Mouse (Mus musculus) heart, adult 8-10 months (tissue): ENCODE data around the gene Yes1. TPM values are rescaled to one million over a fixed set of nuclear protein-coding genes. Genes with fewer than 3 reads are reported as not detected.
"Not testable (repeated sequence)": the region's sequence is repeated elsewhere in the genome, so short reads cannot be mapped to it uniquely, and the experiment has no call there.

Experiments
- DNase-seq: peaks from one replicate; pipeline ENCODE4 v3.0.0; 2022; ENCODE audit warnings: low spot score
- total RNA-seq, 4 experiments: library from RNA; stranded (reverse); gene quantifications; 2 replicates each; pipeline ENCODE4 v1.2.4; 2022

Yes1 gene
- total RNA-seq, 4 experiments from 2014 or later: 14.7 to 19.0 (median 17.0) TPM

GRCm38 (mm10) chr5:32706226-32706780, 95.3 kb downstream of the Yes1 start:
- DNase-seq: no peak

- DNase-seq: no peak
Observed at GRCm38 (mm10) chr5:32711485-32711884, 100.5 kb downstream of the Yes1 start.

DNA sequence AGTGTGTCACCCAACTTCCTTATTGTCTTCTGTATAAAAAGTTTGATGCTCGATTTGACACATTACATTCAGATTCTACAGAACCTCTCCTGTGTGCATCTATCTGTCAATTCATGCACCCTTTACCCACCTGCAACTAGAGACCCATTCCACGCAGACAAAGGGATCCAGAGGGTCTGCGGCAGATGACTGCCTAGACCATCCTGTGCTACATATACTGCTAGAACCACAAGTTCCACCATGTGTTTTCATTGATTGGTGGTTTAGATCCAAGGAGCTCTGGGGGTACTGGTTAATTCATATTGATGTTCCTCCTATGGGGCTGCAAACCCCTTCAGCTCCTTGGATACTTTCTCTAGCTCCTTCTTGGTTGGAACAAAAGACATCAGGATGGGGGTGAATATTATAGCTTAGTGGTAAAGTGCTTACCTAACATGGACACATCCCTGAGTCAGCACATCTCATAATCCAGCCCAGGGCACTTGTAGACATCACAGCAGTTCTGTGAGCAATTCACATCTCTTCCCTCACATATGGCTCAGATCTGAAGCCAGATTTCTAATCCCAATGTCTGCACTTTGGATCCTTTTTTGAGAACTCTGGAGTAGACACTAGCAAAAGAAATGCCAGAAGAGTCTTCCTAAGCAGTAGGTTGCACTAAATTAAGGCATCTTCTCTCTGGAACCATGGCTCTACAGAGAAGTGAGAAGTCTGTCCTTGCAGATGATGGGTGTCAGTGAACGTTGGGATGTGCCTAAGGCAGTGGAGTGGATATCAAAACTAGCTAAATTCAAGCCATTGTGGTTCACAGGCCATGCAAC, 101.5 kb downstream of the Yes1 start:
- no peak for DNase-seq

DNA sequence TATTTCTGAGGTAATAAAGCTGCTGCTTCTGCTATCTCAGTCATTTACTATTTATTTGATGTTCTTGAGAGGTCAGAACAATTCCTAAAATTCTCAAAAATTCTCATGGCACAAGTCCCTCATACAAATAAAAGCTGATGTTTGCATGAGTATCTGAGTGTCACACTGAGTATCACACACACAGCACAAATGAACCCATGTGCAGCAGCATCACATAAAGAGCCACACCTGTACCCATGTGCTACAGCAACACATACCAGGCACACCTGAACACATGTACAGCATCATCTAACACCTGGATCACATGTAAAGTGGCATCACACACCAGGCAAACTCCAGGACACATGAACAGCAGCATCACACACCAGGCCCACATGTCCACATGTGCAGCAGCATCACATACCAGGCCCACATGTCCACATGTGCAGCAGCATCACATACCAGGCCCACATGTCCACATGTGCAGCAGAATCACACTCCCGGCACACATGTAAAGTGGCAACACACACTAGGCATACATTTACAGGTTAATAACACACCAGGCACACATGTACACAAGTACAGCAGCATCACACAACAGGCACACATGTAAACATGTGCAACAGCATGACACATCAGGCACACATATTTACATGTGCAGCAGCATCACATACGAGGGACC, 102.2 kb downstream of the Yes1 start:
- DNase-seq: no peak

GRCm38 (mm10) chr5:32713703-32714467, 102.9 kb downstream of the Yes1 start:
- DNase-seq: peak; percentile 93

DNA sequence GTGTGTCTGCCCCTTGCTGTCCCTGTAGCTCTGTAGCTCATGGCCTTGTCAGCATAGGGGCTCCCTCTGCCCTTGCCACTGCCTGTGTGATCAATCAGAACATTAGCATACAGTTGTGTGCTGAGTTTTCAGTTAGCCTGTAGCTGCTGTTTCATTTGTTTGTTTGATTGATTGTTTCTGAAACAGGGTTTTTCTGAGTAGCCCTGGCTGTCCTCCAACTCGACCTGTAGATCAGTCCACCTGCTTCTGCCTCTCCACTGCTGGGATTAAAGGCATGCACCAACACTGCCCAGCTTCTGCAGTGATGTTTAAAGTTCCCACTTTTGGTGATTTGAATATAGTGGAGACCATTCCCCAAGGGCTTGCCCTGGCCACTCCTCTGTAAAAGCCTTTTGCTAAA, 106.8 kb downstream of the Yes1 start:
- no peak for DNase-seq

DNA sequence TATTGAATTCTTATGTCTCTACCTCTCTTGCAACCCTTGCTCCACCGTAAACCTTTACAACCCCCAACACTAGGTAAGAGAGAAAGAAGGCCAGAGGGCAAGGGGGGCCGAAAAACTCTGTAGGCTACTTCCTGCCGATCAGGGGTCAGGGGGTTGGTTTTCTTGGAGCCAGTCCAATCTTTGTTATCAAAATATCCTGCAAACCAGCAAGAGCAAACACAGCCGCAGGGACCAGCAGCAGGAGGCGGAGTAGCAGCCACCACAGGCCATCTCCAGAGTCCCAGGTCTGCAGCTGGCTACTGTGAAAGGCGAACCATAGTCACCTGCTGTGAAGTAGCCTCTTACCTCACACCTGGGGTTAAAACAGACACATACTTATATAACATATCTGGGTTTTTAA, 107.9 kb downstream of the Yes1 start:
- DNase-seq: no peak

- DNase-seq: no peak
Observed at GRCm38 (mm10) chr5:32720416-32720815, 109.4 kb downstream of the Yes1 start.

DNA sequence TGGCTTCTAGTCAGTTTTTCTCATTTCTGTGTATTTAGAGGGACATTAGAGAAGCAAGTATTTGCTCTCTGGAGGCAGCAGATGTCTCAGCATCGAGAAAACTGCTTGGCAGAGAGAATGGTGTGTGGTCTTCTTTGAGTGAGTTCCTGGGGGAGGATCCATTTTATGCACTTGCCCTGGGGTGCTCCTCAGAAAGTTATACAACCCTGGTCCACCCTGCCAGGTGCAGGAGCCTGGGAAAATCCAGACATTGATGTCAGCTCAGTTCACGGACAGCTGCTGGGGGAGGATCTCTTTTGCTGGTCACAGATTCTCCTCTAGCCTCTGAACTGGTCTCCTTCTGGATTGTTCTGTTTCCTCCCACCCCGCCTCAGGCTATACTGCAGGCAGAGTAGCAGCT, 110.3 kb downstream of the Yes1 start:
- DNase-seq: no peak

DNA sequence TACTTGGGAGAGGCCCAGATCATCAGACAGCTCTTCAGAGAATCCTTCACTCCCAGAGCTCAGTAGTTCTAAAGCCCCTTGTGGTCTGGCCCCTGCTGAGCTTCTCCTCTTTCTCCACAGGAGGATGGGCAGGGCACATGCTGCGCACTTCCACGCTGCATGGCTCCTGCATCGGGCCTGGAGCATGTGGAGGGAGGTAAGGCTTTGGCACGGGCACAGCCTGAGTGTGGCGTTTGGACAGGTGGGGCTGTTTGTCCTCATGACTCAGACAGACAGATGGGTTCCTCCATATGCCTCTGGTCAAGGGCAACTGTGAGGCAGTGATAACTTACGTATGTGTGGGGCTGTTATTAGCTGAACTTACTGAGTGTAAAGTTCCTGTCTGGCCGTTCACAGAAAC, 111.3 kb downstream of the Yes1 start:
- no peak for DNase-seq

DNA sequence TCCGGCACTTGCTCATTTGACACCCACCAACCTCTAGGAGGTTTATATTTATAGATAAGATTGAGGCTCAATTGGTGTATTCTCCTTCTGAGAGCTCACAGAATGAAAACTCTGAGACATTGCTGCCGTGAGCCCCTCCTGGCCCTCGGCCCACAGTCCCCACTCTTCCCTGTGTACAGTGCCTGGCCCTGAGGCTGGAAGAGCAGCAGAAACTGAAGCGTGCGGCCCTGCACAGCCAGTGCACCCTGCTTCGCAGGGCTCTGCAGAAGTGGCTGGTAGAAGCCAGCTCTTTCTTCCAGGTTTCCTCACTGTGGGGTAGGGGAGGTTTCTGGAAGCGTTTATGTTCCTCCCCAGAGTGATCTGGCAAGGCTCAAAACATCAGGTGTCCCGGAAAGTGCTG, 111.7 kb downstream of the Yes1 start:
- not testable (repeated sequence) for DNase-seq

GRCm38 (mm10) chr5:32723981-32724380, 113.0 kb downstream of the Yes1 start:
- DNase-seq: no peak

DNA sequence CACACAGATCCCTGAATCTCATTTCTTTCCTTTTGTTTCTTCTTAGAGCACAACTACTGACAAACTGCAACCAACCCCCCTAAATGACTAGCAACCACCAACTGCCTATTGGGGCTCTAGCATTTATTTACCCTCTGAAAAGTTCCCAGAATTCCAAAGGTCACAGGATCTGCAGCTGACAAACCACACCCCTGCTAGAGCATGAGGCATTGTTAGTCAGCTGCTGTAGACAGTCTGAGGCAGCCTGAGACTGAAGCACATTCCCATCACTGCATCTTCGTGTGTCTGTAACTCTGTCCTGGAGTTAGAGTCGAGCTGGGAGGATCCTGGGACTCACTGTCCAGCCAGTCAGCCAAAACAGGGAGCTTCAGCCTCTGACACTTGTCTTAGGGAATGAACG, 114.4 kb downstream of the Yes1 start:
- not testable (repeated sequence) for DNase-seq

- no peak for DNase-seq
Observed at GRCm38 (mm10) chr5:32728300-32728699, 117.3 kb downstream of the Yes1 start.

DNA sequence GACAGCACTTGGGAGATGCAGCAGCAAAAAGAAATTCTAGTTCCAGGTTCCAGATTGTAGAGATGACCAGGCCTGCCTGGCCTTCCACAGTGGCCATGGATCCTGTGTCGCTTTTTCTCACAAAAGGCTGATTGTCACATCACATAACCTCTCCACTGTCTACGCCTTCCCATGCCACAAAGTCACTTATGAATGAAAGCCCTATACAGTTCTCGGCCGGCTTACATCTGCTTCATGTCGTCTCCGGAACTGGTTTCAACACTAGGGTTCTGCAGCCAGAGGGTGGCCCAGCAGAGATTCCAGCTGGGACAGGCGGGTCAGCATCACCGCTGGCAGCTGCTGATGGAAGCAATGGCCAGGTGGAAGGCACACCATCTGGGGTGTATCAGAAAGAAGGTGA, 117.9 kb downstream of the Yes1 start:
- no peak for DNase-seq

DNA sequence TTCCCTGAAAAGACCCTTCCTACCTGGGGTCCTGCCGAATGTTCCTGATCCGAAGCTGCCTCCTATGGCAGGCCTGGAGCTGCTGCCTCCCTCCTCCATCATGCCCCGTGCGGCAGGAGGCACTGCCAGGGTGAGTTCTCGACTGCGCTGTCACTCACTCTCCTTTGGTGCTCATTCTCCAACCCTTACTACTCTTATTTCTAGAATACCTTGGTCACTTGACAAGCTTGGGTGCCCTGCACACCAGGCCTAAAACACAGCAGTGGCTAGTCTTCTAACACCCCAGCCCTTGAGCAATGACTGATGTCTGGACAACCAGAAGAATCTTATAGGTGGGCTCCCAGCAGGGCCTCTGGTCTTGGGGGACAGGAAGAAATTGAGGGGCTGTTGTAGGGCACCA, 122.9 kb downstream of the Yes1 start:
- DNase-seq: not testable (repeated sequence)

DNA sequence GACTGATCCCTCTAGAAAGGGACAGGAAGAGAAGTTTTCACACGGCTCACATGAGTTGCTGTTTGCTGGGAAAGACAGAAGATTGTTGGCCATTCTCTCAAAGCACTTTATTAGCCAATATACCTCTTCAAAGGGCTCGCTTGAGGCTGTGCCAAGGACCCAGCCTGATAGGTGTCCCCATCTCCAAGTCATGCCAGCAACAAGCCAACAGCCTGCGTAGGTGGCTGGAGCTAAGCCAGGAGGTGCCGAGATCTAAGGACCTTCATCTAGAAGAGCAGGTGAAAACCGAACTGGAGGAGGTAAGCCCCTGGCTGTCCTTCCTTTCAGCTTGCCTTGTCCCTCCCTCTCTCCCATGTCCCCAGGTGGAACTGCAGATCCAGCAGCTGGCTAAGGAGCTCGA, 124.8 kb downstream of the Yes1 start:
- no peak for DNase-seq

Other genes starting within 250 kb of the Yes1 start
- 100 to 1,000 TPM; 400 to 449 (median 432) TPM for gene Ppp1cb, start 152.3 kb upstream of the Yes1 start, total RNA-seq
- gene Pisd, start 174.5 kb downstream of the Yes1 start, total RNA-seq: 10 to 100 TPM; 28.9 to 38.1 (median 32.7) TPM
- under 1 TPM in 2 of 4 experiments, not detected in 2; 0.35 to 0.37 TPM for gene Gm20671, start 215.9 kb downstream of the Yes1 start, total RNA-seq
- gene Prr14l, start 243.1 kb downstream of the Yes1 start, total RNA-seq: 1 to 10 TPM; 5.0 to 5.8 (median 5.6) TPM